Mouse (Mus musculus) ES-Bruce4 (cell line): ENCODE results near the gene Gcc1.

Experiments used
- CTCF ChIP-seq: IDR thresholded peaks from one replicate; pipeline ENCODE4 v1.8.1; 2011; ENCODE audit warnings: low read depth, low read length
- POLR2A ChIP-seq: IDR thresholded peaks from one replicate; pipeline ENCODE4 v1.8.1; 2011; ENCODE audit warnings: low read length; ENCODE audit not compliant: insufficient read depth

GRCm38 (mm10) chr6:28423313-28423712 lies 4.9 kb downstream of the Gcc1 start, which contains the start of gene Arf5:
- TF ChIP-seq POLR2A (no peak), CTCF (no peak)
